Mouse (Mus musculus): ENCODE results near the gene Prr29. TPM values are rescaled to one million over a fixed set of nuclear protein-coding genes. Genes with fewer than 3 reads are reported as not detected.
"Not testable (repeated sequence)": the region's sequence is repeated elsewhere in the genome, so short reads cannot be mapped to it uniquely, and the experiment has no call there.

Gene Prr29
- polyA plus RNA-seq, 1 experiment from 2014 or later, result 0.39 TPM

GRCm38 (mm10) chr11:106389611-106390010 lies 24.3 kb downstream of the Prr29 start:
- ATAC-seq (ENCODE audit: insufficient read depth) (no peak), DNase-seq (peak; percentile 50)
- Histone ChIP-seq H3K4me3 (ENCODE audit: low read depth, low read length) (no peak overlapping the region), H3K9ac (no peak overlapping the region), H3K27ac (ENCODE audit: low read depth) (no peak overlapping the region), H3K36me3 (ENCODE audit: insufficient read depth) (no peaks in the 10 kb centered on the region), H3K27me3 (ENCODE audit: insufficient read depth, low read length) (no peaks in the 10 kb centered on the region), H3K9me3 (ENCODE audit: low read depth, low read length) (no peaks in the 10 kb centered on the region), H3K4me2 (no peak overlapping the region), H3K4me1 (ENCODE audit: insufficient read depth) (0 out of 2 replicates have a peak, but pooled peaks cover 3% of the 10 kb centered on the region)
- WGBS, result 10% methylated on average over 3 of the region's 3 CpGs
- no peak for TF ChIP-seq CTCF (IDR thresholded peaks at IDR 0.05; ENCODE audit: low read depth)

DNA sequence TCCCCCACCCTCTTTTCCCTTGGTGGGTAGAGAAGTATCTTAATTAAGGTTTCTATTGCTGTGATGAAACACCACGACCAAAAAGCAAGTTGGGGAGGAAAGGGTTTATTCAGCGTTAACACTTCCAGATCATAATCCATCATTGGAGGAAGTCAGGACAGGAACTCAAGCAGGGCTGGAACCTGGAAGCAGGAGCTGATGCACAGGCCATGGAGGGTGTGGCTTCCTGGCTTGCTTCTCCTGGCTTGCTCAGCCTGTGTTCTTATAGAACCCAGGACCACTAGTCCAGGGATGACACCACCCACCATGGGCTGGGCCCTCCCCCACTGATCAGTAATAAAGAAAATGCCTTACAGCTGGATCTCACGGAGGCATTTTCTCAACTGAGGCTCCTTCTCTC lies 25.5 kb downstream of the Prr29 start:
- peak; percentile 20 for DNase-seq
- H3K4me2 ChIP-seq, result no peak overlapping the region
- ATAC-seq (ENCODE audit: insufficient read depth), result peak; percentile 39; the same call in 1 of the 2 replicates
- no peak for TF ChIP-seq CTCF (IDR thresholded peaks at IDR 0.05; ENCODE audit: low read depth)
- 33% methylated on average over 3 of the region's 3 CpGs for WGBS
- H3K4me3 ChIP-seq (ENCODE audit: low read depth, low read length), result no peak overlapping the region
- H3K9me3 ChIP-seq (ENCODE audit: low read depth, low read length), result no peaks in the 10 kb centered on the region
- 0 out of 2 replicates have a peak, but pooled peaks cover 3% of the 10 kb centered on the region for H3K4me1 ChIP-seq (ENCODE audit: insufficient read depth)
- H3K27ac ChIP-seq (ENCODE audit: low read depth), result no peak overlapping the region
- H3K9ac ChIP-seq, result no peak overlapping the region
- H3K36me3 ChIP-seq (ENCODE audit: insufficient read depth), result no peaks in the 10 kb centered on the region
- no peaks in the 10 kb centered on the region for H3K27me3 ChIP-seq (ENCODE audit: insufficient read depth, low read length)

DNA sequence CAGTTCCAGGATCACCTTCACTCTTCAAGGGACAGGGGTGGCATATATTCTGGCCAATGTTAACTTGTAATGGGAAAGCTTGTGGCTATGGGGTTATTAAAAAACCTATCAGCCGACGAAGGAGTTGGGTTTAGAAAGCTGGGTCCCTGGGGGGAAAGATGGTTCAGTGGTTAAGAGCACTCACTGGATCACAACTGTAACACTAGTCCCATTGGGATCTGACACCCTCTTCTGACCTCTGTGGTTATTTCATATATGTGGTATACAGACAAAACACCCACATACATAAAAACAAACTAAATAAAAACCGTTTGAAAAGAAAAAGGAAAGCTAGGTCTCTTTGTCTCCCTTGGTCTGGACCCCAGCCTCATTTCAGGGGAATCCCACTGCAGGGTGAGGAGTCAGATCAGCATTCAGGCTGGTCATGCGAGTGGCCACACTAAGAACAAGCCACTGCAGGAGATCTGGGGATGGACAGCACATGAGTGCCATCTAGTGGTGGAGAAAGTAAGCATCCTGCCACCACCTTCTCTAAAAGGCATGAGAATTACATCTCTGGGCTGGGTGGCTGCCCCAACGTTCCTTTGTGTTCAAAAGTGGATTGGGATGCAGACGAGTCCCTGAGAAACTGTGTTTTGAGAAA lies 26.4 kb downstream of the Prr29 start:
- no peaks in the 10 kb centered on the region for H3K9me3 ChIP-seq (ENCODE audit: low read depth, low read length)
- DNase-seq (peak; percentile 93), ATAC-seq (ENCODE audit: insufficient read depth) (peak; percentile 67; the same call in 1 of the 2 replicates)
- no peak overlapping the region for H3K27ac ChIP-seq (ENCODE audit: low read depth)
- H3K36me3 ChIP-seq (ENCODE audit: insufficient read depth), result no peaks in the 10 kb centered on the region
- H3K27me3 ChIP-seq (ENCODE audit: insufficient read depth, low read length), result no peaks in the 10 kb centered on the region
- H3K4me2 ChIP-seq, result no peak overlapping the region
- WGBS, result 33% methylated on average over 6 of the region's 6 CpGs
- H3K4me3 ChIP-seq (ENCODE audit: low read depth, low read length), result no peak overlapping the region
- TF ChIP-seq CTCF (IDR thresholded peaks at IDR 0.05; ENCODE audit: low read depth), result peak; percentile 98
- H3K9ac ChIP-seq, result no peak overlapping the region
- 0 out of 2 replicates have a peak, but pooled peaks cover 3% of the 10 kb centered on the region for H3K4me1 ChIP-seq (ENCODE audit: insufficient read depth)

- H3K4me1 ChIP-seq (ENCODE audit: insufficient read depth), result 0 out of 2 replicates have a peak, but pooled peaks cover 3% of the 10 kb centered on the region
- ATAC-seq (ENCODE audit: insufficient read depth), result no peak
- H3K4me2 ChIP-seq, result no peak overlapping the region
- H3K9me3 ChIP-seq (ENCODE audit: low read depth, low read length), result no peaks in the 10 kb centered on the region
- H3K9ac ChIP-seq, result no peak overlapping the region
- no peak for TF ChIP-seq CTCF (IDR thresholded peaks at IDR 0.05; ENCODE audit: low read depth)
- no peak for DNase-seq
- no peak overlapping the region for H3K4me3 ChIP-seq (ENCODE audit: low read depth, low read length)
- 57% methylated on average over 7 of the region's 7 CpGs for WGBS
- H3K27me3 ChIP-seq (ENCODE audit: insufficient read depth, low read length), result no peaks in the 10 kb centered on the region
- H3K27ac ChIP-seq (ENCODE audit: low read depth), result no peak overlapping the region
- H3K36me3 ChIP-seq (ENCODE audit: insufficient read depth), result 0 out of 2 replicates have a peak, but pooled peaks cover 3% of the 10 kb centered on the region
Observed at GRCm38 (mm10) chr11:106392597-106393330, 27.5 kb downstream of the Prr29 start.

DNA sequence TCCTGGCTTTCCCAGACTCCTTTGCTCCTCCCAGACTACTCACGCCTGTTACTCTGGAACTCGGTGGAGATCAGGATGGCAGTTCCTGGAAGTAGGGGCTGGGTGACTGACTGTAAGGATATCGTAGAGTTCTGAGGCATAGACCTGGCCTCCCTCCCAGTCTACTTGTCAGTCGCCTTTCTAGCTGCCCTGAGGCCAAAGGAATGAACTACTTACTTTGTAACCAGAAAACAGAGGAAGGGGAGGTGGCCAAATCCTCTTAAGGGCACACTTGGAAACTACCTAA lies 28.0 kb downstream of the Prr29 start:
- Histone ChIP-seq H3K27ac (ENCODE audit: low read depth) (no peak overlapping the region), H3K36me3 (ENCODE audit: insufficient read depth) (peaks cover 6% of the 10 kb centered on the region), H3K4me2 (no peak overlapping the region), H3K4me1 (ENCODE audit: insufficient read depth) (0 out of 2 replicates have a peak, but pooled peaks cover 3% of the 10 kb centered on the region), H3K4me3 (ENCODE audit: low read depth, low read length) (no peak overlapping the region), H3K9me3 (ENCODE audit: low read depth, low read length) (no peaks in the 10 kb centered on the region), H3K27me3 (ENCODE audit: insufficient read depth, low read length) (no peaks in the 10 kb centered on the region), H3K9ac (no peak overlapping the region)
- TF ChIP-seq CTCF (IDR thresholded peaks at IDR 0.05; ENCODE audit: low read depth), result no peak
- no peak for ATAC-seq (ENCODE audit: insufficient read depth)
- WGBS, result 59% methylated on average over 4 of the region's 4 CpGs
- no peak for DNase-seq

DNA sequence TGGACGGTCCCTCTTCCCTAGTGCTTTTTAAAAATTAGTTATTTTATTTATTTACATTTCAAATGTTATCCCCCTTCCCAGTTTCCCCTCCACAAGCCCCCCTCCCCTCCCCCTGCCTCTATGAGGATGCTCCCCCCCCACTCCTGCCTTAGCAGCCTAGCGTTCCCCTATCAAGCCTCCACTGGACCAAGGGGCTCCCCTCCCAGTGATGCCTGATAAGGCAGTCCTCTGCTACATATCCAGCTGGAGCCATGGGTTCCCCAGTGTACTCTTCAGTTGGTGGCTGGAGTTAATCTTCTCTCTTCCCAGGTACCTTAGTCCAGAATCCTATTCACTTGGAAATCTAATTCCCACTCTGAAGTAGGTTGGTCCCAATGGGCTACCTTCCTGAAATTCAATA lies 28.8 kb downstream of the Prr29 start:
- H3K27ac ChIP-seq (ENCODE audit: low read depth); H3K4me3 ChIP-seq (ENCODE audit: low read depth, low read length); H3K9ac ChIP-seq; DNase-seq; H3K4me2 ChIP-seq; H3K9me3 ChIP-seq (ENCODE audit: low read depth, low read length); H3K4me1 ChIP-seq (ENCODE audit: insufficient read depth); ATAC-seq (ENCODE audit: insufficient read depth); H3K27me3 ChIP-seq (ENCODE audit: insufficient read depth, low read length): not testable (repeated sequence)
- 70% methylated on average over 2 of the region's 2 CpGs for WGBS
- H3K36me3 ChIP-seq (ENCODE audit: insufficient read depth), result peaks cover 12% of the 10 kb centered on the region

DNA sequence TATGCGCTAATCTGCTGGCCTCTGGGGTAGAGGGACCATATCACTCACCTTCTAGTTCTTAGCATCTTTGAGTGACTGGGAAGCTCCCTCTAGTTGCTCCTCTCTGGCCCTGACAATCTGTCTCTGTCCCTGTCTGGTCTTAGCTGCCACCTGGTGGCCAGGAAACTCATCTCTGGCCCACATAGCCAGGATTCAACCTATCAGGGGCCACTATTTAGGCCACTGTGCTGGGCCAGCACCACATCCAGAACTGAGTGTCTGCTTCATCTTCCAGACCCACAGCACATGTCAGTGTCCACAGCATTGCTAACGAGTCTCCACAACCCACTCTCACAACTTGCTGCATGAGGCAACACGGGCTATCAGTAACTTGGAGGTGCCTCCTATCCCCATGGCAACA lies 32.4 kb downstream of the Prr29 start:
- H3K4me1 ChIP-seq (ENCODE audit: insufficient read depth), result no peaks in the 10 kb centered on the region
- H3K27ac ChIP-seq (ENCODE audit: low read depth), result no peak overlapping the region
- no peaks in the 10 kb centered on the region for H3K27me3 ChIP-seq (ENCODE audit: insufficient read depth, low read length)
- DNase-seq, result peak; percentile 15
- H3K9me3 ChIP-seq (ENCODE audit: low read depth, low read length), result no peaks in the 10 kb centered on the region
- ATAC-seq (ENCODE audit: insufficient read depth), result no peak
- WGBS, result 77% methylated on average over 3 of the region's 3 CpGs
- no peak overlapping the region for H3K4me3 ChIP-seq (ENCODE audit: low read depth, low read length)
- H3K36me3 ChIP-seq (ENCODE audit: insufficient read depth), result peaks cover 17% of the 10 kb centered on the region
- TF ChIP-seq CTCF (IDR thresholded peaks at IDR 0.05; ENCODE audit: low read depth), result peak; percentile 38; the same call in 1 of the 2 replicates
- H3K9ac ChIP-seq, result no peak overlapping the region
- no peak overlapping the region for H3K4me2 ChIP-seq
